Mouse (Mus musculus) T-helper 17 cell (primary cell): Measurements from ENCODE around the gene Timp1.

ENCODE experiments used
- in situ Hi-C, 2 experiments: fragments of 300-600 bp; cut with MboI, MseI; formaldehyde crosslinking; loops; 1 replicate in 1 of 2; 2 replicates in 1 of 2; pipeline ENCODE4 v1.15.1; 2025; ENCODE audit warnings: high pct_unique_total_duplicates in 2 of 2

The Timp1 gene

DNA sequence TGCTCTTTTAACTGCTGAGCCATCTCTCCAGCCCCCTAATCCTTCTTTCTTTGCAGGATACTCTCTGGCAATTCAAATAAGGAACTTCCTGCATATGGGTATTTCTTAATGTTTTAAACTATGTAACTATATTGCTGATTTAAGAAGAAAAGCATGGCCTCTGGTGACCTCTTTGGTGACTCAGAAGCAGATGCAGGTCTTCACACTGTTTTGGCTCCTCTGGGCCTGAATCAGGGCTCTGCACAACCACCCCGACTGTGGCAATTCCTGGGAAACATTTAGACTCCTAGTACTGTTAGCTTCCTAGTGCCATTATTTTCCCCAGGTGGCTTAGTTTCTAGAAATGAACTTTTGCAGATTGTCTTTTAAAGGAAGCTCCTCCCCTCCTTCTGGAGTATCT is 53.5 kb downstream of the Timp1 start:
- in situ Hi-C loops = no loop called here
